Mouse (Mus musculus) liver, postnatal 0 days (tissue): Measurements from ENCODE around the gene Fbf1.

Experiments used
- CTCF ChIP-seq: sonication (generic); IDR thresholded peaks from 2 replicates; pipeline ENCODE4 v1.5.1; 2016; ENCODE audit warnings: antibody characterized with exemption, low read depth
- EP300 ChIP-seq: IDR thresholded peaks from 2 replicates; pipeline ENCODE4 v1.6.1; 2016; ENCODE audit warnings: antibody characterized with exemption, low read depth, mild to moderate bottlenecking

- TF ChIP-seq CTCF (no peak), EP300 (no peak)
These were observed 2.2 kb upstream of the Fbf1 start for GRCm38 (mm10) chr11:116170003-116170800.
